Mouse (Mus musculus) liver, embryonic 14.5 days (tissue): ENCODE data around the gene Ets1. TPM values are rescaled to one million over a fixed set of nuclear protein-coding genes. Genes with fewer than 3 reads are reported as not detected.

Experiments used
- ATAC-seq: fragments of 200-750 bp; cut with Nextera tagmentation; 2 replicates; pipeline ENCODE4 v1.8.0; 2017; ENCODE audit warnings: moderate number of reproducible peaks, mild to moderate bottlenecking, moderate library complexity; ENCODE audit not compliant: insufficient read depth
- DNase-seq, 3 experiments: peaks; one replicate each; pipeline ENCODE4 v3.0.0-alpha.2; 2012 to 2013; ENCODE audit warnings: low read depth in 3 of 3, low spot score in 3 of 3
- H3K27ac ChIP-seq: fragments of 300-500 bp; sonication (generic); 2 replicates; pipeline ENCODE4 v1.5.1; 2014; ENCODE audit warnings: moderate library complexity, mild to moderate bottlenecking, control low read depth, inconsistent platforms
- H3K27me3 ChIP-seq: fragments of 300-500 bp; sonication (generic); 2 replicates; pipeline ENCODE4 v1.6.1; 2014; ENCODE audit warnings: mild to moderate bottlenecking, low read length, moderate library complexity; ENCODE audit not compliant: control insufficient read depth, insufficient read depth
- H3K36me3 ChIP-seq: fragments of 300-500 bp; sonication (generic); replicated peaks from 2 replicates; pipeline ENCODE4 v1.6.1; 2014; ENCODE audit warnings: low read depth; ENCODE audit not compliant: control insufficient read depth, insufficient read depth
- H3K4me1 ChIP-seq, 2 experiments: fragments of 200-500 bp in 1 of 2; fragments of 300-500 bp in 1 of 2; sonication (generic) in 1 of 2; replicated peaks; 2 replicates each; pipeline ENCODE4 v1.6.1; 2012 to 2014; ENCODE audit warnings: antibody characterized with exemption in 1 of 2, inconsistent platforms in 1 of 2, low read length in 1 of 2; ENCODE audit not compliant: control insufficient read depth in 2 of 2, insufficient read depth in 2 of 2
- H3K4me2 ChIP-seq: fragments of 300-500 bp; sonication (generic); 2 replicates; pipeline ENCODE4 v1.6.1; 2014; ENCODE audit warnings: low read depth, mild to moderate bottlenecking, control low read depth, moderate library complexity
- H3K4me3 ChIP-seq, 2 experiments: fragments of 200-500 bp in 1 of 2; fragments of 300-500 bp in 1 of 2; sonication (generic) in 1 of 2; 2 replicates each; pipeline ENCODE4 v1.5.1; 2012 to 2014; ENCODE audit warnings: low read depth in 2 of 2, low read length in 2 of 2, mild to moderate bottlenecking in 2 of 2, control low read depth in 1 of 2, inconsistent platforms in 1 of 2, moderate library complexity in 1 of 2; ENCODE audit not compliant: insufficient read depth in 1 of 2
- H3K9ac ChIP-seq: fragments of 300-500 bp; sonication (generic); replicated peaks from 2 replicates; pipeline ENCODE4 v1.6.1; 2014; ENCODE audit warnings: mild to moderate bottlenecking, control low read depth, moderate library complexity
- H3K9me3 ChIP-seq: fragments of 300-500 bp; sonication (generic); 2 replicates; pipeline ENCODE4 v1.6.1; 2016; ENCODE audit warnings: low read length, mixed read lengths; ENCODE audit not compliant: control insufficient read depth
- CTCF ChIP-seq: IDR thresholded peaks from 2 replicates; pipeline ENCODE4 v1.5.1; 2016; ENCODE audit warnings: antibody characterized with exemption, low read depth, control low read depth
- EP300 ChIP-seq: IDR thresholded peaks from 2 replicates; pipeline ENCODE4 v1.6.1; 2016; ENCODE audit warnings: antibody characterized with exemption, low read depth
- WGBS: fragments of 180-500 bp; shearing (Covaris S2); extraction: QIAGEN DNeasy Blood & Tissue Kit; methylation state at CpG from one replicate; pipeline ENCODE4 v1.1.7; 2014; ENCODE audit not compliant: insufficient replicate concordance; 5-methylcytosine and 5-hydroxymethylcytosine counted together
- polyA plus RNA-seq, 2 experiments: library from polyadenylated mRNA; depleted of rRNA in 1 of 2; stranded (reverse) in 1 of 2; unstranded in 1 of 2; fragments of >200 nt; fragmentation: Nextera tagmentation in 1 of 2; extraction: Ambion mirVana in 1 of 2; gene quantifications; 2 replicates each; pipeline versions ENCODE4 v1.2.1 to v1.2.3; 2012 to 2014

Gene Ets1
- polyA plus RNA-seq, 2 experiments: 4.4 to 8.0 TPM

GRCm38 (mm10) chr9:32697291-32698110 is 61.5 kb downstream of the Ets1 start:
- Histone ChIP-seq H3K4me1 (no peaks in the 10 kb centered on the region), H3K27me3 (no peaks in the 10 kb centered on the region; the same call in 1 of the 2 replicates), H3K9ac (no peak overlapping the region), H3K27ac (no peak overlapping the region), H3K36me3 (no peaks in the 10 kb centered on the region), H3K4me2 (no peak overlapping the region; the same call in 1 of the 2 replicates), H3K4me3 (peak overlapping the region; percentile 41 to 74), H3K9me3 (no peaks in the 10 kb centered on the region)
- WGBS: 62% methylated on average over 9 of the region's 9 CpGs
- TF ChIP-seq CTCF: no peak
- no peak for TF ChIP-seq EP300
- no peak for DNase-seq
- no peak for ATAC-seq

- Histone ChIP-seq H3K27ac (no peak overlapping the region), H3K4me3 (no peak overlapping the region; a peak in 1 of 4 replicates), H3K36me3 (no peaks in the 10 kb centered on the region), H3K9me3 (no peaks in the 10 kb centered on the region), H3K9ac (no peak overlapping the region), H3K4me1 (no peaks in the 10 kb centered on the region), H3K27me3 (no peaks in the 10 kb centered on the region; the same call in 1 of the 2 replicates), H3K4me2 (peak overlapping the region; percentile 33)
- ATAC-seq (no peak), DNase-seq (no peak)
- 58% methylated on average over 4 of the region's 4 CpGs for WGBS
- no peak for TF ChIP-seq EP300
- no peak for TF ChIP-seq CTCF
Observed at GRCm38 (mm10) chr9:32698766-32699165, 62.7 kb downstream of the Ets1 start.

GRCm38 (mm10) chr9:32699391-32699841 is 63.4 kb downstream of the Ets1 start:
- DNase-seq (no peak), ATAC-seq (no peak)
- no peaks in the 10 kb centered on the region for H3K9me3 ChIP-seq
- 41% methylated on average over 8 of the region's 8 CpGs for WGBS
- no peak overlapping the region for H3K4me3 ChIP-seq
- no peaks in the 10 kb centered on the region; the same call in 1 of the 2 replicates for H3K27me3 ChIP-seq
- no peak overlapping the region for H3K9ac ChIP-seq
- no peak overlapping the region for H3K27ac ChIP-seq
- H3K4me2 ChIP-seq: peak overlapping the region; percentile 33
- TF ChIP-seq CTCF: no peak
- TF ChIP-seq EP300: no peak
- no peaks in the 10 kb centered on the region for H3K36me3 ChIP-seq
- no peaks in the 10 kb centered on the region for H3K4me1 ChIP-seq

- ATAC-seq (no peak), DNase-seq (no peak)
- H3K4me2 ChIP-seq: peak overlapping the region; percentile 28
- no peaks in the 10 kb centered on the region for H3K36me3 ChIP-seq
- no peak overlapping the region for H3K9ac ChIP-seq
- 0 out of 4 replicates have a peak overlapping the region, but pooled peaks of 1 of the 2 experiments have one; percentile 6 for H3K4me3 ChIP-seq
- WGBS: 46% methylated on average over 7 of the region's 7 CpGs
- H3K4me1 ChIP-seq: no peaks in the 10 kb centered on the region
- H3K27ac ChIP-seq: no peak overlapping the region
- no peak for TF ChIP-seq CTCF
- no peak for TF ChIP-seq EP300
- no peaks in the 10 kb centered on the region; the same call in 1 of the 2 replicates for H3K27me3 ChIP-seq
- H3K9me3 ChIP-seq: no peaks in the 10 kb centered on the region
Observed at GRCm38 (mm10) chr9:32700091-32700905, 64.3 kb downstream of the Ets1 start.
